Mouse (Mus musculus) kidney, adult 2 months (tissue): ENCODE results near the gene Zc3h7b. TPM values are rescaled to one million over a fixed set of nuclear protein-coding genes. Genes with fewer than 3 reads are reported as not detected.
A peak's percentile ranks its signal among the peaks of the same experiment; 100 is the strongest.

Experiments used
- DNase-seq: peaks from one replicate; pipeline ENCODE4 v3.0.0; 2021
- H3K27ac ChIP-seq: fragments of 200-500 bp; 2 replicates; pipeline ENCODE4 v1.5.1; 2012; ENCODE audit warnings: low read depth, low read length, control low read depth, inconsistent platforms; ENCODE audit not compliant: insufficient read depth
- H3K27me3 ChIP-seq: fragments of 200-500 bp; replicated peaks from 2 replicates; pipeline ENCODE4 v1.6.1; 2012; ENCODE audit warnings: mild to moderate bottlenecking, moderate library complexity, low read length, inconsistent platforms; ENCODE audit not compliant: control insufficient read depth, insufficient read depth
- H3K36me3 ChIP-seq: fragments of 200-500 bp; 2 replicates; pipeline ENCODE4 v1.6.1; 2012; ENCODE audit warnings: mild to moderate bottlenecking, moderate library complexity, low read length, inconsistent platforms; ENCODE audit not compliant: control insufficient read depth, insufficient read depth
- H3K4me1 ChIP-seq: fragments of 200-500 bp; 2 replicates; pipeline ENCODE4 v1.6.1; 2011; ENCODE audit warnings: low read length; ENCODE audit not compliant: control insufficient read depth, insufficient read depth
- H3K4me3 ChIP-seq: fragments of 200-500 bp; 2 replicates; pipeline ENCODE4 v1.5.1; 2011; ENCODE audit warnings: mild to moderate bottlenecking, low read depth, low read length, control low read depth; ENCODE audit not compliant: insufficient read depth
- CTCF ChIP-seq: fragments of 200-500 bp; conservative IDR thresholded peaks from 2 replicates; pipeline ENCODE4 v1.5.1; 2011; ENCODE audit warnings: low read depth, mild to moderate bottlenecking, control low read depth, low read length, moderate library complexity, mixed read lengths; ENCODE audit not compliant: insufficient read depth, insufficient read length
- POLR2A ChIP-seq: fragments of 200-500 bp; IDR thresholded peaks from one replicate; pipeline ENCODE4 v1.6.1; 2011; ENCODE audit warnings: low read depth, low read length, control low read depth
- WGBS: fragments of 180-500 bp; shearing (Covaris S2); methylation state at CpG from one replicate; pipeline ENCODE4 v1.1.7; 2018; 5-methylcytosine and 5-hydroxymethylcytosine counted together
- polyA plus RNA-seq: library from polyadenylated mRNA; depleted of rRNA; stranded (reverse); fragments of >200 nt; gene quantifications from 2 replicates; pipeline ENCODE4 v1.2.3, GENCODE M21; 2012; rRNA removed

Gene Zc3h7b
- polyA plus RNA-seq, 1 experiment = 46.5 TPM

GRCm38 (mm10) chr15:81836966-81837920, 92.4 kb downstream of the Zc3h7b start:
- no peak for TF ChIP-seq POLR2A
- TF ChIP-seq CTCF = no peak
- no peak overlapping the region for H3K4me3 ChIP-seq
- peak; percentile 81 for DNase-seq
- WGBS = 54% methylated on average over 7 of the region's 7 CpGs
- H3K36me3 ChIP-seq = no peaks in the 10 kb centered on the region
- H3K4me1 ChIP-seq = peaks cover 57% of the 10 kb centered on the region
- no peaks in the 10 kb centered on the region for H3K27me3 ChIP-seq
- peak overlapping the region; percentile 94 for H3K27ac ChIP-seq

- TF ChIP-seq CTCF (no peak), POLR2A (no peak)
- DNase-seq = peak; percentile 71
- Histone ChIP-seq H3K36me3 (no peaks in the 10 kb centered on the region), H3K27ac (peak overlapping the region; percentile 94), H3K4me3 (no peak overlapping the region), H3K27me3 (no peaks in the 10 kb centered on the region), H3K4me1 (peaks cover 52% of the 10 kb centered on the region)
- WGBS = 24% methylated on average over 14 of the region's 14 CpGs
These were observed 93.8 kb downstream of the Zc3h7b start for GRCm38 (mm10) chr15:81838554-81839235.

GRCm38 (mm10) chr15:81839634-81840033, 94.8 kb downstream of the Zc3h7b start:
- no peak overlapping the region for H3K4me3 ChIP-seq
- 22% methylated on average over 5 of the region's 5 CpGs for WGBS

GRCm38 (mm10) chr15:81840306-81840705, 95.4 kb downstream of the Zc3h7b start:
- H3K27ac ChIP-seq = peak overlapping the region; percentile 72
- H3K4me3 ChIP-seq = no peak overlapping the region
- DNase-seq = no peak
- no peak for TF ChIP-seq POLR2A
- no peak for TF ChIP-seq CTCF
- peaks cover 40% of the 10 kb centered on the region for H3K4me1 ChIP-seq
- WGBS = 86% methylated on average over 7 of the region's 7 CpGs
- H3K36me3 ChIP-seq = no peaks in the 10 kb centered on the region
- H3K27me3 ChIP-seq = no peaks in the 10 kb centered on the region

More at GRCm38 (mm10) chr15:81839634-81840033, 94.8 kb downstream of the Zc3h7b start:
- Histone ChIP-seq H3K36me3 (no peaks in the 10 kb centered on the region), H3K27ac (peak overlapping the region; percentile 94), H3K4me1 (peaks cover 43% of the 10 kb centered on the region), H3K27me3 (no peaks in the 10 kb centered on the region)
- DNase-seq = peak; percentile 98
- TF ChIP-seq CTCF (no peak), POLR2A (no peak)

- no peak for DNase-seq
- H3K36me3 ChIP-seq = no peaks in the 10 kb centered on the region
- no peaks in the 10 kb centered on the region for H3K27me3 ChIP-seq
- 96% methylated on average over 7 of the region's 7 CpGs for WGBS
- H3K27ac ChIP-seq = no peak overlapping the region
- H3K4me1 ChIP-seq = peaks cover 41% of the 10 kb centered on the region
- no peak overlapping the region for H3K4me3 ChIP-seq
- TF ChIP-seq CTCF (no peak), POLR2A (no peak)
These were observed 97.4 kb downstream of the Zc3h7b start for GRCm38 (mm10) chr15:81842275-81842674.

- Histone ChIP-seq H3K27me3 (no peaks in the 10 kb centered on the region), H3K36me3 (peaks cover 2% of the 10 kb centered on the region), H3K4me1 (peaks cover 28% of the 10 kb centered on the region), H3K27ac (peak overlapping the region; percentile 87), H3K4me3 (no peak overlapping the region)
- TF ChIP-seq POLR2A (no peak), CTCF (no peak)
- 30% methylated on average over 5 of the region's 5 CpGs for WGBS
- peak; percentile 52 for DNase-seq
These were observed 100.3 kb downstream of the Zc3h7b start for GRCm38 (mm10) chr15:81845033-81845625.

- no peak for TF ChIP-seq CTCF
- TF ChIP-seq POLR2A = no peak
- Histone ChIP-seq H3K27me3 (no peaks in the 10 kb centered on the region), H3K4me1 (peaks cover 26% of the 10 kb centered on the region), H3K4me3 (no peak overlapping the region), H3K36me3 (peaks cover 6% of the 10 kb centered on the region), H3K27ac (peak overlapping the region; percentile 87)
- DNase-seq = peak; percentile 91
- WGBS = 12% methylated on average over 4 of the region's 4 CpGs
These were observed 100.9 kb downstream of the Zc3h7b start for GRCm38 (mm10) chr15:81845724-81846123.

Other genes with a start within 250 kb of the Zc3h7b start
- 20.3 and 24.4 TPM in 2 replicates for gene Ep300, start 159.7 kb upstream of the Zc3h7b start, polyA plus RNA-seq
- gene L3mbtl2, start 81.2 kb upstream of the Zc3h7b start, polyA plus RNA-seq = 14.2 and 14.7 TPM in 2 replicates
- 9.0 and 12.5 TPM in 2 replicates for gene Chadl, start 47.8 kb upstream of the Zc3h7b start, polyA plus RNA-seq
- gene Rangap1, start 473 bp downstream of the Zc3h7b start, polyA plus RNA-seq = 24.6 and 25.8 TPM in 2 replicates
- gene Tef, start 57.4 kb downstream of the Zc3h7b start, polyA plus RNA-seq = 121 and 131 TPM in 2 replicates
- gene Tob2, start 113.7 kb downstream of the Zc3h7b start, polyA plus RNA-seq = 31.6 and 40.3 TPM in 2 replicates
- 33.5 and 47.4 TPM in 2 replicates for gene Phf5a, start 126.9 kb downstream of the Zc3h7b start, polyA plus RNA-seq
- 890 and 915 TPM in 2 replicates for gene Aco2, start 127.3 kb downstream of the Zc3h7b start, polyA plus RNA-seq
- gene Polr3h, start 181.2 kb downstream of the Zc3h7b start, polyA plus RNA-seq = 16.1 and 20.2 TPM in 2 replicates
- gene Csdc2, start 191.7 kb downstream of the Zc3h7b start, polyA plus RNA-seq = 5.6 and 6.0 TPM in 2 replicates
- 50.7 and 51.4 TPM in 2 replicates for gene Pmm1, start 215.9 kb downstream of the Zc3h7b start, polyA plus RNA-seq
- 0.08 and 0.15 TPM in 2 replicates for gene 1700029P11Rik, start 235.5 kb downstream of the Zc3h7b start, polyA plus RNA-seq
- 15.6 and 22.1 TPM in 2 replicates for gene Xrcc6, start 242.8 kb downstream of the Zc3h7b start, polyA plus RNA-seq